Mouse (Mus musculus): ENCODE measurements around the gene Prss44. TPM values are rescaled to one million over a fixed set of nuclear protein-coding genes. Genes with fewer than 3 reads are reported as not detected.

Prss44 gene
- polyA plus RNA-seq (2017; shearing (Covaris generic)): not detected

DNA sequence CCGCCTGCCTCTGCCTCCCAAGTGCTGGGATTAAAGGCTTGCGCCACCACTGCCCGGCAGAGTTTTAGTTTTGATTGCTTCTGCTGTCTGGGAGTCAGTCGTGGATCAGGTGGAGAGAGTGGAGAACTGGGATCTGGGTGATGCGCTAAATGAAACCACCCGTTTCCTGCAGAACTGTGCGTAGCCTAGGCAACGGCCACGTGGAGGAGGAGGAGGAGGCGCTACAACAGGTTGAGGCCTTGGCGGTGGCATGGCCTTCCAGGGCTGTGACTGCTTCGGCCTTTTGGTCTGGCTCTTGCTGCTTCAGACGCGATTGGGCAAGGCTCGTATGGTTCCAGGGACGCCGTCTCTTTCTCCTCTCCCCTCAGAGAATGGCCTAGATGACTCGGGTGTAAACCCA lies at the start of gene Prss44:
Gene Prss44 (plus strand): TSS at position 206 of the 400 bp plus-strand sequence.

DNA sequence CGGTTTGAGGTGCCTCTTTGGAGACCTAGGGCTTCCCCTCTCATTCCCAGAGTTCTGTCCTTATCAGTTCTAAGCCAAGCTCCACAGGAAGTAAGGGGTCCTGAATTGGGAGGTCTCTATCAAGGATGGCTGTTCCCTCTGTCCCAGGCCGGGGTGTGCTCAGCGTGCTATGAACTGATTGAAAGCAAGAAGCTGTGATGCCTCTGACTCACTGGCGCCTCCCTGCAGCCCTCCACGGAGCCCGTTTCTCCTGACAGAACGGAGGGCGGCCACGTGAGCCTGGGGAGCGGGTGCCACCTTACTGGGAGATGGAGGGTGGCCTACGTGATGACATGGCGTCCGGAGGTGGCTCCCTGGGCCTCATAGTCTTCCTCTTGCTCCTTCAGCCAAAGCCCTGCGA lies 15.9 kb upstream of the Prss44 start, which contains the start of gene Prss42:
Gene Prss42 (plus strand): TSS at position 301 of the 400 bp plus-strand sequence.

DNA sequence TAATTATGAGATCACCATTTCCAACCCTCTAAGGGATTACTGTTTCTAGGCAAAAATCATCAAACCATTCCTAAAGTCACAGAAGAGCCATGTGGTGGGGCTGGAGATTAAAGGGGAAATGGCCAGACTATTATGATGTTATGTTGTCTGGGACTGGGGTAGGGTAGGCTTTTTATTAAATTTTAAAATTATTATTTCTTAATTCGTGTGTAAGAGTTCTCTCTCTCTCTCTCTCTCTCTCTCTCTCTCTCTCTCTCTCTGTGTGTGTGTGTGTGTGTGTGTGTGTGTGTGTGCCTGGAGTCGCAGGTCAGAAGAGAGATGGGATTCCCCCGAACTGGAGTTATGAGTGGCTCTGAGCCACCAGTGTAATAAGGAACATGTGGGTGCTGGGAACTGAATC lies 12.6 kb downstream of the Prss44 start, which contains the start of gene Prss43:
Gene Prss43 (plus strand): TSS at position 301 of the 400 bp plus-strand sequence.

DNA sequence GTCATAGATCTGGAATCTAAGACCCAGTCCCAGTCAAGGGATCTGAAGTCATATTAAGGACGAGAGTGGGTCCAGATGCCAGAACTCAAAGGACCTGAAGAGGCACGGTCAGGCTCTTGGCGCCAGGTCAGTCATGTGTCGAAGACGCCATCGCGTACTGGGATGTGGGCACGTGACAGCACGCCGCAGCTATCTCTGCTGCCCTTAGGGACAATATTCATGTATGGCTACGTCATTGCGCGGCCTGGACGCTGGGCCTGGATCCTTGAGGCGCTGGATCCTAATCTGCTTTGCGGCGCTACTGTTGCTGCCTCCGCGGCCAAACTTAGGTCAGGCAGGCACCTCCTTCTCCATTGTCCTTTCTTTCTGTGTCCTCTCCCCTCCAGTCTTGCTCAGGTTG lies 20.6 kb downstream of the Prss44 start, which contains the start of gene Prss45:
Gene Prss45 (plus strand): TSS at position 178 of the 400 bp plus-strand sequence.

DNA sequence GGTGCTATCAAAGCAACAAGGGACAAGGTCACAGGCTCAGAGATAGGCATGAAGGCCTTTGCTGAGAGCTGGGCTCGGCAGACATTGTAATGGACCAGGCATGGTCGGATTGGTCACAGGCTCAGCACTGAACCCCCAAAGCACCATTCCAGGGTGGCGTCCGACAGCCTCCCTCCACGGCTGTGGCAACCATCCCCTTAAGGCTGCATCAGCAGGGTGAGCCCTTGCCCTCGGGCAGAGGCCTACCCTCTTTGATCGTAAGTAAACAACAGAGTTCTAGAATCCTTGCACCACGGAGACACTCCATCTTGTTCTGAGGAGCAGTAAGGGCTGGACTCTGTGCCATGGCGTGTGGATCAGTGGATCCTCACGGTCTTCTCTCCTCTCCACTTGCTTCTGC lies 30.4 kb downstream of the Prss44 start, which contains the start of gene Prss46:
Gene Prss46 (plus strand): TSS at position 301 of the 400 bp plus-strand sequence.

DNA sequence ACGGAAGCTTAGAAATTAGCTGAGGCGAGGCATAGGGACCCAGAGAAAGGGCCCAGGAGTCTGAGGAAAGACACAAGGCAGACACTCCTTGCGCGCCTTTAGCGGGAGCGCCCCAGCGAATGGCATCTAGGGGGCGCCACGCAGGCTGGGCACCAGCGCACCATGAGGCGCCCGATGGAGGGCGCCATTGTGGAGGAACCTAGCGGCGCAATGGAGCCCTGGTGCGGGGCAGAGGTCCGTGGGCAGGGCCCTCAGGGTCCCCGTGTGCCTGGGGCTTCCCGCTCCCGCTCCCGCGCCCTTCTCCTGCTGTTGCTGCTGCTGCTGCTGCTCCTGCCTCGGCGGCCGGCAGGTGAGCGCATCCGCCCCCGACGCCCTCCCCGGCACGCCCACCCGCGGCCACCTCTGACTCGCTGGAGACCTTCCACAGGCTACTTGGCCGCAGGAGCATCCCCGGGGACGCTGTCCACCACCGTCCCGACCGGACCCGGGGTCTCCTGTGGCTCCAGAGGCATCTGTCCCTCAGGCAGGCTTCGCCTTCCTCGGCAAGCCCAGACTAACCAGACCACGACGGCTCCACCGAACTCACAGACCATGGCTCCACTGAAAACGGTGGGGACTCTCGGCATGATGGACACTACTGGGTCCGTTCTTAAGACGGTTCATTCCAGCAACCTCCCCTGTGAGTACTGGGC lies 44.1 kb downstream of the Prss44 start, which contains the start of gene Prss50:
Gene Prss50 (plus strand): TSS at position 187 of the 692 bp plus-strand sequence.

Other genes with a start within 250 kb of the Prss44 start
- 2.3 TPM for gene Nradd, start 189.5 kb upstream of the Prss44 start, polyA plus RNA-seq (2017; shearing (Covaris generic))
- gene Nbeal2, start 159.8 kb upstream of the Prss44 start, polyA plus RNA-seq (2017; shearing (Covaris generic)): 61.2 TPM
- gene Ccdc12, start 157.5 kb upstream of the Prss44 start, polyA plus RNA-seq (2017; shearing (Covaris generic)): 297 TPM
- gene Myl3, start 72.1 kb upstream of the Prss44 start, polyA plus RNA-seq (2017; shearing (Covaris generic)): not detected
- gene Pth1r, start 66.8 kb upstream of the Prss44 start, polyA plus RNA-seq (2017; shearing (Covaris generic)): not detected
- not detected for gene Prss42, start 15.8 kb upstream of the Prss44 start, polyA plus RNA-seq (2017; shearing (Covaris generic))
- not detected for gene Prss43, start 12.7 kb downstream of the Prss44 start, polyA plus RNA-seq (2017; shearing (Covaris generic))
- gene Prss45, start 20.6 kb downstream of the Prss44 start, polyA plus RNA-seq (2017; shearing (Covaris generic)): not detected
- gene Prss46, start 30.5 kb downstream of the Prss44 start, polyA plus RNA-seq (2017; shearing (Covaris generic)): not detected
- gene Prss50, start 44.0 kb downstream of the Prss44 start, polyA plus RNA-seq (2017; shearing (Covaris generic)): 0.32 TPM
- 39.7 TPM for gene Als2cl, start 65.9 kb downstream of the Prss44 start, polyA plus RNA-seq (2017; shearing (Covaris generic))
- 2.4 TPM for gene Tmie, start 66.1 kb downstream of the Prss44 start, polyA plus RNA-seq (2017; shearing (Covaris generic))
- gene Fam240a, start 102.9 kb downstream of the Prss44 start, polyA plus RNA-seq (2017; shearing (Covaris generic)): not detected
- 2.8 TPM for gene Tdgf1, start 132.2 kb downstream of the Prss44 start, polyA plus RNA-seq (2017; shearing (Covaris generic))
- 0.15 TPM for gene Lrrc2, start 137.6 kb downstream of the Prss44 start, polyA plus RNA-seq (2017; shearing (Covaris generic))
- not detected for gene Rtp3, start 176.6 kb downstream of the Prss44 start, polyA plus RNA-seq (2017; shearing (Covaris generic))
- not detected for gene Ltf, start 205.3 kb downstream of the Prss44 start, polyA plus RNA-seq (2017; shearing (Covaris generic))
- gene Ccrl2, start 243.5 kb downstream of the Prss44 start, polyA plus RNA-seq (2017; shearing (Covaris generic)): 20.9 TPM

Data from activated CD4-positive, CD25-positive, alpha-beta regulatory T cell, adult 9 weeks (primary cell).